Mouse (Mus musculus): ENCODE data around the gene Hdgfl3. TPM values are rescaled to one million over a fixed set of nuclear protein-coding genes. Genes with fewer than 3 reads are reported as not detected.

Gene Hdgfl3
- 10 to 100 TPM; 53.3 to 59.3 TPM for total RNA-seq (2021)

DNA sequence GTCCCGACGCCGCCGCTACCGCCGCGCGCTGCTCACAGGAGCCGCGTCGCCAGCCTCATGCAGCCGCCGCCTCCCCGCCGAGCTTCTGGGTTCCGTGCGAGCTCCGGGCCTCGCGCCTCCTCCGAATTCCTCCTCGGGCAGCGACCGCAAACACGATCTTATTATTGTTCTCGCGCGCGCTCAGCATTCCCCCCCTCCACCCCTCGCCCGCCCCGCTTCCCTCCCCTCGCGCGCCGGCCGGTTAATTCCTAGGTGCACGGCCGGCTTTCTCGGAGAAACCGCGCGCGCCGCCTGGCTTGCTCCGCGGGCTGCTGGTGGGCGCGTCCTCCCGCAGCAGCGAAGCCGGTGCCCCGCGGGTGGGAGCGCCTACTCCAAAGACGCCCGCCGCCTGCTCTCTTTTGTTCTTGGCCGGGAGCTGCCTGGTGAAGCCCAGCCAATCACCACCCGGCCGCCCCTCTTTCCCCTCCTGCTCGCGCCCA, at the start of gene Hdgfl3:
Gene Hdgfl3, minus strand, starts transcription at position 207 of the 479 bp plus-strand sequence.
- DNase-seq (ENCODE audit: extremely low spot score in 1 of 2, low spot score in 1 of 2), result peak in 1 of 2 experiments; percentile 68

DNA sequence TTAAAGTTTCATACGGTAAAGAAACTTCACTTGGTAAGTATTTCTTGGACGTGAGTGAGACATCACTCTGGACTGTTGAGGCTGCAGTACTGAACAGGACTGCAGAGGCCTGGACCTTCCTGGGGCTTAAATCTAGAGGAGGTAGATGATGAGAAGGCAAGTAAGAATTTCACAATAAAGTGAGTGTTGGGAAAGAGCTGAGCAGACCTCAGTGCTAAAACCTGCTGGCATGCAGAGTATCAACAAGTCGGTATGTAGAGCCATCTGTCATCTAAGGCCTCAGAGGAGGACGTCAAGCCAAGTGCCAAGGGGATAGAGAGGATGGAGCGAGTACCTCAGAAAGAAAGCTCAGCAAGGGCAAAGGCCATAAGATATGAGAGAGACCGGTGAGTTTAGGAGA, 49.4 kb upstream of the Hdgfl3 start:
- DNase-seq (ENCODE audit: extremely low spot score in 1 of 2, low spot score in 1 of 2), result no peak

DNA sequence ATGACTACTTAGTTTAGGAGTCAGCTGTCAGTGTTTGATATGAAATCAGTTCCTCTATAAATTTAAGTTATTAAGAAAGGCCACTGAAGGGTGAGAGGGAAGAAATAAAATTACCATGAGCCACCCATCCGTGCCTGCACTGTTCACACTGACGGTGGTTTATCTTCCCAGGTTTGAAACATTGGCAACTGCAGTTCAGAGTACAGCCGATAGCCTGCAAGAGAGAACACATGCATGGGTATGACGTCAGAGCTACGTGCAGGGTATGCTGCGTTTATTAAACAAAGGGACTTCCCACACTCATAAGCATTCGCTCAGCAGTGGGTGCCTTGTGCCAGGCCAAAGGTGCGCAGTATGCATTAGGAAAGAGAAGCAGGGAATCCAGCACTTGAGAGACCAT, 44.0 kb upstream of the Hdgfl3 start:
- DNase-seq (ENCODE audit: extremely low spot score in 1 of 2, low spot score in 1 of 2), result no peak

- DNase-seq (ENCODE audit: extremely low spot score in 1 of 2, low spot score in 1 of 2), result no peak
Measured at GRCm38 (mm10) chr7:81974616-81975015, 40.3 kb upstream of the Hdgfl3 start.

DNA sequence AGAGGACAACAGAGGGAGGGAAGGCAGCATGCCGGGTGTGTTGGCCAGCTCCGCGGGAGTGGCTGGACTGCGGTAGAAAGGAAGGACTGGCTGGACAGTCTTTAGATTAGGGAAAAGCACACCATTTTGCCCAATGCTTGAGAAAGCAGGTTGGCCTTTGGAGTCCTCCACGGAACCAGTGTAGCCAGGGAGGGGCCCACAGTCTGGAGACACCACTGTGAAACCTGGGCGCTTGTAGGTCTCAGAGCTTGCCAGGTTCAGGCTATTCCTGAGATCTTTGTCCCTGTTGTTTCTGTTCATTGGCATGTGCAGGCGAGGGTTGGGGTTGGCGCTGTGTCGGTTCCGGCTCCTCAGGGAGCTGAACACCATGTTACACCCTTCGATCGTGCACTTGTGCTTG, 39.7 kb upstream of the Hdgfl3 start:
- no peak for DNase-seq (ENCODE audit: extremely low spot score in 1 of 2, low spot score in 1 of 2)

GRCm38 (mm10) chr7:81973339-81973738, 39.1 kb upstream of the Hdgfl3 start:
- DNase-seq (ENCODE audit: extremely low spot score in 1 of 2, low spot score in 1 of 2), result no peak

- no peak for DNase-seq (ENCODE audit: extremely low spot score in 1 of 2, low spot score in 1 of 2)
Measured at GRCm38 (mm10) chr7:81968975-81969374, 34.7 kb upstream of the Hdgfl3 start.

- DNase-seq (ENCODE audit: extremely low spot score in 1 of 2, low spot score in 1 of 2), result no peak
Measured at GRCm38 (mm10) chr7:81968451-81968850, 34.2 kb upstream of the Hdgfl3 start.

- no peak for DNase-seq (ENCODE audit: extremely low spot score in 1 of 2, low spot score in 1 of 2)
Measured at GRCm38 (mm10) chr7:81966195-81966594, 31.9 kb upstream of the Hdgfl3 start.

- DNase-seq (ENCODE audit: extremely low spot score in 1 of 2, low spot score in 1 of 2), result no peak
Measured at GRCm38 (mm10) chr7:81959704-81960103, 25.4 kb upstream of the Hdgfl3 start.

DNA sequence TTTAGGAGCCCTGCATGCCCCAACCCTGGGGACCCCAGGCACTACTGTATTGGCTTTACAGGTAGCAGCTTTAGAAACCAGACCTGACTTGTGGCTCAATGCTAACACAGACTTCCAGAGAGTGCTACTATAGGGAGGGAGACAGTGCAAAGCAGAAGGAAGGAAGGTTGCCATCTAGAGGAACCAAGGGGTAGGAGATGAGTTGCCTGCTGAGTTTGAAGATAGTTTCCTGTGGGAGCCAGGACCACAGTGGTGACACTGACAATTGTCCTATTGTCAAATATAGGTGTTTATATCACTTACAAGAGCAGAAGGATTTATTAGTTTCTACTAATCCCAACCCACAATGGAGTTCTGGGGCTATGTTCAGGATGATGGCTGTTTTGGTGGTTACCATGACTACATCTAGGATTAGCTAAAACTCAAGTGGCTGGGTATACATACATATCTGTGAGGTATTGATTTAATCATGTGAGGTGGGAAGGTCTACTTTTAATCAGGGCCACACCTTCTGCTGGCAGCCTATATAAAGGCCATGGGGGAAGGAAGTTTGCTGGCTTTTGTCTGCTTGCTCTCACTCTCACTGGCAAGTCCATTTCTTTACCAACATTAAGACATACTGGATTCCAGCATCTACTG, 20.1 kb upstream of the Hdgfl3 start:
- DNase-seq (ENCODE audit: extremely low spot score in 1 of 2, low spot score in 1 of 2), result no peak

DNA sequence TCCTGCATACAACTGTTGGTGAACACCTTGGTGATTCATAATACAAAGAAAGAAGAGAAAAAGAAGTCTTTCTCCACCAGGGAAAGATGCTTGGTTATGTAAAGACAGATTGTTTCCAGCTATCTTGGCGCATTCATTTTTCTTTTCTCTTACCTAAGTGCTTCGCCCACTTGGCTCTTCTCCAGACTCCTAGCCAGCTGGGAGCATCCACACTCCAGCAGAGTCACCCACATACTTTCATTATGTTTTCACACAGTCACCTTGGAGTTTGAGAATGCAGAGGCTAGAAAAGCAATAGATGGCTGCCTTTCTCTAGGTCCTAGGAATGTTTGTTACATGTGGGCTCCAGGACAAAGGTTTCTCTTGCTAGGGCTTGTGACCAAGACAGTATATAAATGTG, 16.2 kb upstream of the Hdgfl3 start:
- no peak for DNase-seq (ENCODE audit: extremely low spot score in 1 of 2, low spot score in 1 of 2)

GRCm38 (mm10) chr7:81945398-81945797, 11.1 kb upstream of the Hdgfl3 start:
- DNase-seq (ENCODE audit: extremely low spot score in 1 of 2, low spot score in 1 of 2), result no peak

- DNase-seq (ENCODE audit: extremely low spot score in 1 of 2, low spot score in 1 of 2), result no peak
Measured at GRCm38 (mm10) chr7:81934806-81935205, 533 bp upstream of the Hdgfl3 start.

- DNase-seq (ENCODE audit: extremely low spot score in 1 of 2, low spot score in 1 of 2), result peak; percentile 50 to 73
Measured at GRCm38 (mm10) chr7:81933601-81934266, 539 bp downstream of the Hdgfl3 start.

DNA sequence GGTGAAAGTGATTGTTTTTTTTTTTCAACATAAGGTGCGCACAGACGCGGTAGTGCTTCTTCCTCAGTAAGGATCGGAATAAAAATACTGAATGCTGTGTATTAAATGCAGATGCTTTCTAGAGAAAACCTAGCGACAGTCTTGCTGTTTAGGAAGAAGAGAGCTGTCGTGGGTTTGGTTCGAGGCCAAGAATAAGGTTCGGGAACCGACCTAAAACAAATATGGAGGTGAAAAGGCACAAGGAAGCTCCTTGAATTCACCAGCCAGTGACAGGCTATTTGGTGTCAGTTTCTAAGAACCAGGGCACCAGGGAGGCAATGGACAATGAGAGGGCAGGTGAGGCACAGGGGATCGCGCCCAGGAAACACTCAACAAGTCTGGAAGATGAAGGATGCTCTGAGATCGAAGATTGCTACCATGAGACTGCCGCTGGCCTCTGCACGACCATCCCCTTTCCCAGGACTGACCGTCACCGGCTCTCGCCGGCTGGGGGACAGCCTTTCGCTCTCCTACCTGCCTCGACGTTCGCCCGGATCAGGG, 1.1 kb downstream of the Hdgfl3 start:
- peak in 1 of 2 experiments; percentile 20 for DNase-seq (ENCODE audit: extremely low spot score in 1 of 2, low spot score in 1 of 2)

GRCm38 (mm10) chr7:81932521-81933045, 1.7 kb downstream of the Hdgfl3 start:
- no peak for DNase-seq (ENCODE audit: extremely low spot score in 1 of 2, low spot score in 1 of 2)

- DNase-seq (ENCODE audit: extremely low spot score in 1 of 2, low spot score in 1 of 2), result no peak
Measured at GRCm38 (mm10) chr7:81928998-81929397, 5.3 kb downstream of the Hdgfl3 start.

DNA sequence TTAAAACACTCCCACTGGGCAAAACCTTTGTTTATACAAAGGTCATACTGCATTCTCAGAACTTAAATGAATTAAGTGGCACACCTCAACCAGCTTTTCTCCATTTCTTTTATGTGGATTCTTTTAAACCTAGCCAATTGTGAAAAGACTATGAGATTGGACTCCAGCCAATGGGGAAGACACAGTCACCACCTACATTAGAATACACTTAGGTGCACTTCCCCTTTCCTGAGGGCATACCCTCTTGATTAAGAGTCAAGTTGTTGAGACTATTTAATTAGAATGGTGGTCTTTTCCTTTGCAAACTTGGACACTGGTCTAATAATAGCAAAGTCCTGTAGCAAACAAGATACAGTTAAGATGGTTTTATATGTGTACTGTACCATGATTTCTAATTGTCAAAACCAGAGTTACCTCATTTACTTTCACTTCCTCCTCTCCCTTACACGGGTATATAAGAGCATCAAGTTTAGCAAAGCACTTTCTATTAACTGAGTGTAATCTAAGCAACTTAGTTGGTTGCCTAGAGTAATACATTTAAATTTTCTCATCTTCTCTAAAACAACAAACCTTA, 12.8 kb downstream of the Hdgfl3 start:
- no peak for DNase-seq (ENCODE audit: extremely low spot score in 1 of 2, low spot score in 1 of 2)

- no peak for DNase-seq (ENCODE audit: extremely low spot score in 1 of 2, low spot score in 1 of 2)
Measured at GRCm38 (mm10) chr7:81920314-81920713, 14.0 kb downstream of the Hdgfl3 start.

- no peak for DNase-seq (ENCODE audit: extremely low spot score in 1 of 2, low spot score in 1 of 2)
Measured at GRCm38 (mm10) chr7:81918316-81918715, 16.0 kb downstream of the Hdgfl3 start.

Data from layer of hippocampus, postnatal 25 days (tissue).